Mouse (Mus musculus): ENCODE measurements around the gene Gm21411. TPM values are rescaled to one million over a fixed set of nuclear protein-coding genes. Genes with fewer than 3 reads are reported as not detected.
"Not testable (repeated sequence)": the region's sequence is repeated elsewhere in the genome, so short reads cannot be mapped to it uniquely, and the experiment has no call there.

Gene Gm21411
- total RNA-seq (2015; ENCODE audit: low replicate concordance) (not detected in 2 replicates), total RNA-seq (2017; ENCODE audit: low replicate concordance) (not detected in 2 replicates)

DNA sequence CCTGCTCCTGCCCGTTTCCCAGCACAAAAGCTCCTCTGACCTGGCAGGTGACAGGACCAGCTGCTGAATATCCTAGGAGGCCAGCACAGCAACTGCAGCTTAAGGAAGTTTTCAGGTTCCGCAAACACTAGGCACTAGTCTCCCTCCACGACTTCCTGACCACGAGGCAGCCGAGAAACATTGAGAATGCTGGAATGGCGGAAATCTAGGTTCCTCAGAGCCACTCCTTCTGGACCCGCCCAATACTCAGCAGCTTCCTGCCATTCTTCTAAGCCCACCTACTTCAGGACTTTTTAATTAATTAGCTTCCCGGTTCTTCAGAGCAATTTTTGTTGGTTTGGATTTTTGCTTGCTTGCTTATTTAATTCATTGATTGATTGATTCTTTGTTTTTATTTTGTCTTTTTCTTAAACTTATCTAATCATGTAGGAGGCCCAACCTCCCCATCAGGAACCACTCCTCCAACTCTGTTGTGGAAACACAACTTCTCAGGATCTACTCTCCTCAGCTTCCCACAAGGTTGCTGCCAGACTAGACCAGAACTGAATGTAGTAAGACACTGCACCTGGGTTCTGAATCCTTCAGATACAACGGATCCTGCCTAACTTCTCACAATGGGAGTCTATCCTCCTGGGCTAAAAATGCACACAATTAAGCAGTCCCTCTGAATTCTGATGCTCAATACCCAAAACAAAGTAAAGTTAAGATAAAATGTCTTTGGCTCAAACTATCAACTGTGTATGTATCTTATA, at the start of gene Gm21411:
TSS of gene Gm21411 (minus strand) at position 205 of the 752 bp plus-strand sequence.
- ATAC-seq (replicated peaks; ENCODE audit: low FRiP score, poor library complexity, severe bottlenecking), result not testable (repeated sequence)

DNA sequence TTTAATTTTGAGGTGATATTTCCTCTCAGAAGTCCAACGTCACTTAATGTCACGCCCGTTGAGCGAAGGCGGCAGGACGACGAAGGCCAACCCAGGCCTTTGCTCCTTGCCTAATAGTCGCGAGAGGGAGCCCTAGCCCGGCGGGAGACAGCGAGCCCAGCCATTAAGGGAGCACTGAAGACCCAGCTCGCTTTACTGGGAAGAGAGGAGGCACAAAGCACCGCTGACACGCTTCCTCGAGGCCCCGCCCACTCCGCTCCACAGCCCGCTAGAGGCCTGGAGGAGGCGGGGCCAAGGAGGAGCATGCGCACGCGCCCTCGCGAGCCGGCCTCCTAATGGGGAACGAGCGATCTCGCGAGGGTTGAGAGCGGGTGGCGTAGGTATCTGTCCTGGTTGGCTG, 32.3 kb upstream of the Gm21411 start:
- not testable (repeated sequence) for ATAC-seq (replicated peaks; ENCODE audit: low FRiP score, poor library complexity, severe bottlenecking)

DNA sequence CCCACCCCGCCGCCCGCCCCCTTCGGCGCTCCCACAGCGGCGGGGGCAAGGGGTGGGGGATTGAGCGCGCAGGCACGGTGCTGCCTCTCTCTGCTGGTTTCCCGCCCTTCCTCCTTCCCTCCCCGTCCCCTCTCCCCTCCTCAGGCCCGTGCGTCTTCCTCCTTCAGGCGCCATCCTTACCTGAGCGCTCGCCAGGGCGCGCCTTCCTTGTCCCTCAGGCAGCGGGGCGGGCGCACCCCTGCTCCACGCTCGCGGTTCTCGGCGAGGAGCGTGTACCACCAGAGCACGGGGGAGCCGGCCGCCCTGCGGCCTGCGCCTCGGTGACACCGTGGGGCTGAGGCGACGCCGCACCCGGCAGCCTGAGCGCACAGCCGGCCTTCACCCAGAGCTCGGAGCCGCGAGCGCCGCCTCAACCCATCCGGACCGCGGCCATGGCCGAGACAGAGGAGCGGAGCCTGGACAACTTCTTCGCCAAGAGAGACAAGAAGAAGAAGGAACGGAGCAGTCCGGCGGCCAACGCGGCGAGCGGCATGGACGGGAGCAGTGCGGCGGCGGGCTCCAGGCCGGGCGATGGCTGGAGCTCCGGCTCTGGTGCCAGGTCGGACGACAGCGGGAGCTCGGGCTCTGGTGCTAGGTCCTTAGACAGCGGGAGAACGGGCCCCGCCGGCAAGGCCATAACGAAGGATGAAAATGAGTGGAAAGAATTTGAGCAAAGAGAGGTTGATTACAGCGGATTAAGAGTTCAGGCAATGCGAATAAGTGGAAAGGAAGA, 23.1 kb upstream of the Gm21411 start:
- ATAC-seq (replicated peaks; ENCODE audit: low FRiP score, poor library complexity, severe bottlenecking), result no peak

DNA sequence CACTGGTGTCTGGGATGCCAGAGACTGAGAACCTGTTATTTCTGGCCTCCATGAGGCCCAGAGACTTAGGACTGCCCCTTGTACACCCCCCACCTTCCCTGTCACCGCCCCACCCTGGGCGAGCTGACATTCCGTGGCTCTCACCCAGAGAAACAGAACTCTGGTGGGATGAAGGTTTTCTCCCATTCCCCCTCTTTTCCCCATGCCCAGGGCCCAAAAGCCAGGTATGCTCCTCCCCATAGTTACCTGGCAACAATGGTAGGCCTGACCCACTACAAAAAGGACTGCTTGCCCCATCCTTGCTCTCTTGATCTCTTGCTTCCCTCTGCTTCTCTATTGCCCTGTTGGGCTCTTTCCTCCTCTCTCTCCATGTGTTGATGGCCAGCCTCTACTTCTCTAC, 5.8 kb upstream of the Gm21411 start:
- ATAC-seq (replicated peaks; ENCODE audit: low FRiP score, poor library complexity, severe bottlenecking), result no peak

DNA sequence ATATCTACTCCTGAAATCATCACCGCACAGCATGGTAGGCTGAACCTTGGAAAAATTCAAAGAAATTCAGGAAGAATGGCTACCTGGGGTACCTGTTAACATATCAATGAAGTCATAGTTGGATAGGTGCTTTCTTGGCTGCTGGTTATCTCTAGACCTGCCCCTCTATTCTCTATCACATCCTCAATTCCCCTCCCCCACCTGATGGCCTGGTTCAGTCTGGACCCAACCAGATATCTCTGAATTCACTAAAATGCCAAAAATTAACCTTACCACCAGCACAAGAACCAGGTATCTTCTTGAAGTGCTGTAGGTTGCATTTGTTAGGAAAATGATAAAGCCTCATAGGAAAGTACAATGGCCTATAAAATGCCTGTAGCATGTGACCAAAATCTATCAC, 1.3 kb downstream of the Gm21411 start:
- ATAC-seq (replicated peaks; ENCODE audit: low FRiP score, poor library complexity, severe bottlenecking), result not testable (repeated sequence)

DNA sequence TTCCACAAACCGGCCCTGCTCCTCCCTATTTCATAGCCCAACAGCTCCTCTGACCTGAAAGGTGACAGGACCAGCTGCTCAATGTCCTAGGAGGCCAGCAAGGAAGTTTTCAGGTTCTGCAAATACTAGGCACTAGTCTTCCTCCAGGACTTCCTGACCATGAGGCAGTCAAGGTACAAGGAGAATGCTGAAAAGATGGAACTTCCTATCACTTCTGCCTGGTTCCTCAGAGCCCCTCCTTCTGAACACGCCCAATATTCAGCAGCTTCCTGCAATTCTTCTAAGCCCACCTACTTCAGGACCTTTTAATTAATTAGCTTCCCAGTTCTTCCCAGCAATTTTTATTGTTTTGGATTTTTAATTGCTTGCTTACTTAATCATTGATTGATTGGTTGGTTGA, 4.6 kb downstream of the Gm21411 start:
- ATAC-seq (replicated peaks; ENCODE audit: low FRiP score, poor library complexity, severe bottlenecking), result not testable (repeated sequence)

DNA sequence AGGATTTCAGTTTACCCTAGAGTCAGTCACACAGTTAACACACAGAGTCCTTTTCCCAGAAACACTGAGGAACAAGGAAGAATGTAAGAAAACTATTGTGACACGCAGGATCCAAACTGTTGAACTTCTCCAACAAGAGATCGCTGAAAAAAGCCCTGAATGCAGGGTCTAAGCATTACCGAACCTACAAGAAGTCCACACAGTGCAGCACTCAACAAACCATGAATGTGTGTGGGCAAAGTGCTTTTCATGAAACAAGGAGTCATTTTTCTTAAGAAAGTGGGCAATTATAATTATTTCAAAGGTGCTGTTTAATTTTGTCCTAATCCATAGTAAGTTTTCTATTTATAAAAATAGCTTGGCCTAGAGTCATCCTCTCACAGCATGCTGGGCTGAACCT, 6.3 kb downstream of the Gm21411 start:
- ATAC-seq (replicated peaks; ENCODE audit: low FRiP score, poor library complexity, severe bottlenecking), result not testable (repeated sequence)

Other genes starting within 250 kb of the Gm21411 start
- gene Zfp989, start 62.4 kb upstream of the Gm21411 start, total RNA-seq (2015; ENCODE audit: low replicate concordance), result not detected in 2 replicates
- not detected in 2 replicates for gene Zfp989, start 62.4 kb upstream of the Gm21411 start, total RNA-seq (2017; ENCODE audit: low replicate concordance)
- gene Rex2, start 112.3 kb upstream of the Gm21411 start, total RNA-seq (2015; ENCODE audit: low replicate concordance), result not detected in 2 replicates
- 0.28 TPM in 1 of 2 replicates, not detected in the other for gene Rex2, start 112.3 kb upstream of the Gm21411 start, total RNA-seq (2017; ENCODE audit: low replicate concordance)
- gene Zfp991, start 222.4 kb upstream of the Gm21411 start, total RNA-seq (2015; ENCODE audit: low replicate concordance), result 4.8 and 6.9 TPM in 2 replicates
- gene Zfp991, start 222.4 kb upstream of the Gm21411 start, total RNA-seq (2017; ENCODE audit: low replicate concordance), result 5.5 and 7.5 TPM in 2 replicates